Mouse (Mus musculus) kidney, adult 2 months (tissue): ENCODE results near the gene Folh1. TPM values are rescaled to one million over a fixed set of nuclear protein-coding genes. Genes with fewer than 3 reads are reported as not detected.
"Not testable (repeated sequence)": the region's sequence is repeated elsewhere in the genome, so short reads cannot be mapped to it uniquely, and the experiment has no call there.

Experiments used
- DNase-seq: peaks from one replicate; pipeline ENCODE4 v3.0.0; 2021
- H3K27ac ChIP-seq: fragments of 200-500 bp; 2 replicates; pipeline ENCODE4 v1.5.1; 2012; ENCODE audit warnings: low read depth, low read length, control low read depth, inconsistent platforms; ENCODE audit not compliant: insufficient read depth
- H3K27me3 ChIP-seq: fragments of 200-500 bp; replicated peaks from 2 replicates; pipeline ENCODE4 v1.6.1; 2012; ENCODE audit warnings: mild to moderate bottlenecking, moderate library complexity, low read length, inconsistent platforms; ENCODE audit not compliant: control insufficient read depth, insufficient read depth
- H3K36me3 ChIP-seq: fragments of 200-500 bp; 2 replicates; pipeline ENCODE4 v1.6.1; 2012; ENCODE audit warnings: mild to moderate bottlenecking, moderate library complexity, low read length, inconsistent platforms; ENCODE audit not compliant: control insufficient read depth, insufficient read depth
- H3K4me1 ChIP-seq: fragments of 200-500 bp; 2 replicates; pipeline ENCODE4 v1.6.1; 2011; ENCODE audit warnings: low read length; ENCODE audit not compliant: control insufficient read depth, insufficient read depth
- H3K4me3 ChIP-seq: fragments of 200-500 bp; 2 replicates; pipeline ENCODE4 v1.5.1; 2011; ENCODE audit warnings: mild to moderate bottlenecking, low read depth, low read length, control low read depth; ENCODE audit not compliant: insufficient read depth
- CTCF ChIP-seq: fragments of 200-500 bp; conservative IDR thresholded peaks from 2 replicates; pipeline ENCODE4 v1.5.1; 2011; ENCODE audit warnings: low read depth, mild to moderate bottlenecking, control low read depth, low read length, moderate library complexity, mixed read lengths; ENCODE audit not compliant: insufficient read depth, insufficient read length
- POLR2A ChIP-seq: fragments of 200-500 bp; IDR thresholded peaks from one replicate; pipeline ENCODE4 v1.6.1; 2011; ENCODE audit warnings: low read depth, low read length, control low read depth
- WGBS: fragments of 180-500 bp; shearing (Covaris S2); methylation state at CpG from one replicate; pipeline ENCODE4 v1.1.7; 2018; 5-methylcytosine and 5-hydroxymethylcytosine counted together
- polyA plus RNA-seq: library from polyadenylated mRNA; depleted of rRNA; stranded (reverse); fragments of >200 nt; gene quantifications from 2 replicates; pipeline ENCODE4 v1.2.3, GENCODE M21; 2012; rRNA removed

Gene Folh1
- 45.7 and 49.4 TPM in 2 replicates for polyA plus RNA-seq

- no peaks in the 10 kb centered on the region for H3K36me3 ChIP-seq
- 6% methylated on average over 11 of the region's 11 CpGs for WGBS
- 0 out of 2 replicates have a peak, but pooled peaks cover 2% of the 10 kb centered on the region for H3K4me1 ChIP-seq
- TF ChIP-seq POLR2A (no peak), CTCF (no peak)
- peak within 1 kb of the TSS; percentile 56 for H3K4me3 ChIP-seq
- H3K27ac ChIP-seq, result peak within 1 kb of the TSS; percentile 86
- DNase-seq, result peak; percentile 78
- no peaks in the 10 kb centered on the region for H3K27me3 ChIP-seq
Measured at GRCm38 (mm10) chr7:86775617-86776325, at the start of gene Folh1. Folh1 (minus strand) TSS chr7:86775943.

GRCm38 (mm10) chr7:86816466-86816865 is 40.7 kb upstream of the Folh1 start:
- TF ChIP-seq POLR2A, result no peak
- TF ChIP-seq CTCF, result no peak
- Histone ChIP-seq H3K4me1 (no peaks in the 10 kb centered on the region), H3K36me3 (no peaks in the 10 kb centered on the region), H3K27me3 (no peaks in the 10 kb centered on the region), H3K4me3 (no peak overlapping the region), H3K27ac (no peak overlapping the region)
- DNase-seq, result no peak
- WGBS, result 53% methylated on average over 1 of the region's 1 CpGs

- not testable (repeated sequence) for H3K4me1 ChIP-seq, H3K36me3 ChIP-seq, H3K27me3 ChIP-seq, H3K4me3 ChIP-seq, DNase-seq, H3K27ac ChIP-seq
- WGBS, result 90% methylated on average over 6 of the region's 6 CpGs
Measured at GRCm38 (mm10) chr7:86815716-86816115, 40.0 kb upstream of the Folh1 start.

- not testable (repeated sequence) for DNase-seq, H3K4me1 ChIP-seq, H3K27me3 ChIP-seq, H3K4me3 ChIP-seq, H3K36me3 ChIP-seq, H3K27ac ChIP-seq
- 85% methylated on average over 5 of the region's 5 CpGs for WGBS
Measured at GRCm38 (mm10) chr7:86815241-86815640, 39.5 kb upstream of the Folh1 start.

- Histone ChIP-seq H3K27me3 (no peaks in the 10 kb centered on the region), H3K4me3 (no peak within 1 kb of the TSS), H3K27ac (no peak within 1 kb of the TSS), H3K4me1 (no peaks in the 10 kb centered on the region), H3K36me3 (no peaks in the 10 kb centered on the region)
- TF ChIP-seq CTCF, result no peak
- no peak for TF ChIP-seq POLR2A
- no peak for DNase-seq
Measured at GRCm38 (mm10) chr7:86794727-86795126, 19.0 kb upstream of the Folh1 start, which contains the start of gene Vmn2r77. Vmn2r77 (plus strand) TSS chr7:86795027.

GRCm38 (mm10) chr7:86771621-86772020 is 4.1 kb downstream of the Folh1 start:
- H3K4me1 ChIP-seq, result 0 out of 2 replicates have a peak, but pooled peaks cover 2% of the 10 kb centered on the region
- WGBS, result 46% methylated on average over 3 of the region's 3 CpGs
- peak; percentile 79 for DNase-seq

GRCm38 (mm10) chr7:86764628-86765027 is 11.1 kb downstream of the Folh1 start:
- no peak overlapping the region for H3K4me3 ChIP-seq
- no peaks in the 10 kb centered on the region for H3K27me3 ChIP-seq
- H3K4me1 ChIP-seq, result peaks cover 2% of the 10 kb centered on the region; the same call in 1 of the 2 replicates
- TF ChIP-seq POLR2A (no peak), CTCF (no peak)
- H3K36me3 ChIP-seq, result no peaks in the 10 kb centered on the region
- H3K27ac ChIP-seq, result no peak overlapping the region
- DNase-seq, result no peak

More at GRCm38 (mm10) chr7:86771621-86772020, 4.1 kb downstream of the Folh1 start:
- H3K27ac ChIP-seq, result no peak overlapping the region
- H3K4me3 ChIP-seq, result no peak overlapping the region
- H3K27me3 ChIP-seq, result no peaks in the 10 kb centered on the region
- TF ChIP-seq CTCF (no peak), POLR2A (no peak)
- H3K36me3 ChIP-seq, result no peaks in the 10 kb centered on the region

GRCm38 (mm10) chr7:86760751-86761150 is 15.0 kb downstream of the Folh1 start:
- DNase-seq, result peak; percentile 76
- no peaks in the 10 kb centered on the region for H3K27me3 ChIP-seq
- no peak overlapping the region for H3K4me3 ChIP-seq
- TF ChIP-seq POLR2A, result no peak
- TF ChIP-seq CTCF, result no peak
- H3K4me1 ChIP-seq, result peaks cover 2% of the 10 kb centered on the region; the same call in 1 of the 2 replicates
- H3K36me3 ChIP-seq, result no peaks in the 10 kb centered on the region
- 52% methylated on average over 1 of the region's 1 CpGs for WGBS
- H3K27ac ChIP-seq, result no peak overlapping the region
